Mouse (Mus musculus): ENCODE measurements at regions not wholly inside any gene's neighbourhood (a gene's known extent, or its start where the extent isn't known, plus 50 kb on each side); places are given as distances from the start of the nearest gene placed in this dataset.

DNA sequence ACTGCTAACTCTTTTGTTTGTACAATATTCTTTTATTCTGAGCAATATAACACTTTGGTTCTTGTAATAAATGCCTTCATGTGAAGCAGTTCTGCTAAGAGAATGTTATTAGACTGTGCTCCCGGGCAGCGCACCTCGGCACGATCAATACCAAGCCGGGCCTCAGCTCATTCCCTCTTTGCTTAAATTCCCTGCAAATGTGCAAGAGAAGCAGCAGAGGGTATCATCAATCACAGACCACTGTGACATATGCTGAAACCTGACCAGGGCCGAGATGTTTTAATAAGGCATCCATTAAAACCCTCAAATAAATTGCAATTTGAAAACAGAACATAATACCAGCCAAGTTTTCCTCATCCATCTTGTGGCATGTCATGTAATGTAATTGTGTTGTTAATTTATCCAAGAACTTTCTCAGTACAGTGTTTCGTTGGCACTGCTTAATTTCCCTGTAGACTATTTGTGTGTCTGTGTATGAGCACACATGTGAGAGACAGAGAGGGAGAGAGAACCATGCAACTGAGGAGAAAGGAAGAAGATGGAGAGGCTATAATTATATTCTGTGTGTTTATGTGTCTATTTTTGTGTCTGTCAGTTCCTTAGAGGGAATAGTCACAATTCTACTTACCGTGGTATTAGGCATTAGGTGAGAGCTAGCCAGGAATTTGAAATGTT lies 412.9 kb upstream of the Dph6 start:
- ATAC-seq (replicated peaks in 1 of 2; ENCODE audit: insufficient read depth in 1 of 2, low FRiP score in 2 of 2, low TSS enrichment in 1 of 2, low read depth in 1 of 2, poor library complexity in 2 of 2, severe bottlenecking in 2 of 2): no peak

DNA sequence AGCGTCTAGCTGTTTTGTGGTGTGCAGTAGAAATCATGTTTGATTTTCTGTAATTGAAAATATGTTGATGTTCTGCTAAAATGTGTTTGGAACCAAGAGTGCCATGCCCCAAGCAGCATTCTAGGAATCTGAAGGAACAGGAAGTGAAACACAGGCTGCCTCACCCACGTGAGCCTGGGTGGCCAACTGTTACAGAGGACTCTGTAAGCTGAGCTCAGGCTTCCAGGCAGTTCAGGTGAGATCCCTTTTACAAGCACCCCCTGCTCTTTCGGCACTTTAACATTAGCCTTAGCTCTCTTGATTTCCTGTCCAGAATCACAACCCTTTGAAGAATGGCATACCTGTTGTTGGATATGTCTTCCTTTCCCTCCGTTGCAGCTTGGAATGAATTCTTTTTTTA lies 414.9 kb upstream of the Dph6 start:
- ATAC-seq (replicated peaks in 1 of 2; ENCODE audit: insufficient read depth in 1 of 2, low FRiP score in 2 of 2, low TSS enrichment in 1 of 2, low read depth in 1 of 2, poor library complexity in 2 of 2, severe bottlenecking in 2 of 2): no peak

DNA sequence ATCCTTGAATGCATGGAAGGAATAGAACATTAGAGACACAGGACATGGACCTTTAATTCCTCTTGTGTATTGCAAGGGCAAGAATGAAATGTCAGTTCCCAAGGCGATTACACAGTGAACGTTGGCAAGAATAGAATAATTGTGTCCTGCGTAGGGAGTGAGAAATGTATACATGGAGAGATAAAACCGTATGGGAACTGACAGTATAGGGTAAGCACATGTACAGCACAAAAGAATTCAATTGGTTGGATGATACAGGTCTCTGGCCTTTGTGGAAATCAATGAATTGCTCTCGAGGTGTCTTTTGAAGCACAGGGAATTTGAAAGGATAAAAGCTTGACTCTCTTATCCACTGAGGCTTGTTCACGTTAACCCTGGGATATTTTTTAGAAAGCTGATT lies 415.4 kb upstream of the Dph6 start:
- no peak for ATAC-seq (replicated peaks in 1 of 2; ENCODE audit: insufficient read depth in 1 of 2, low FRiP score in 2 of 2, low TSS enrichment in 1 of 2, low read depth in 1 of 2, poor library complexity in 2 of 2, severe bottlenecking in 2 of 2)

DNA sequence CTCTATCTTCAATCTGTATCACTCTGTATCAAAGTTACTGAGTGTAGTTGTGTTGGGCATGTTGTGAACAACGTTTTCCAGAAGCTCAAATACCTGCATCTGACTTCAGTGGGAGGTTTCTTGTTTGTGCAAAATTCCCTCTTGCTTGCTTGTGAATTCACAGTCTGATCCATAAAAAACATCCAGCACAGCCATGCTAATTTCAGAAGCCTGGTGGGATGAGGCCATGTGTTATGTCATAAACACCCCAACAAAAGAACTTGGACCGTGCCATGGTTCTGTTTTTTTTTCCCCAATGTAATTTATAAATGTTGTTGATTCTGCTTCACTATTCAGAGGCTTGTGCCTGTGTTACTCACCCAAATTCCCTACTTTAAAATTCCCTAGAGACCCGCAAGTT lies 415.9 kb upstream of the Dph6 start:
- ATAC-seq (replicated peaks in 1 of 2; ENCODE audit: insufficient read depth in 1 of 2, low FRiP score in 2 of 2, low TSS enrichment in 1 of 2, low read depth in 1 of 2, poor library complexity in 2 of 2, severe bottlenecking in 2 of 2): no peak

DNA sequence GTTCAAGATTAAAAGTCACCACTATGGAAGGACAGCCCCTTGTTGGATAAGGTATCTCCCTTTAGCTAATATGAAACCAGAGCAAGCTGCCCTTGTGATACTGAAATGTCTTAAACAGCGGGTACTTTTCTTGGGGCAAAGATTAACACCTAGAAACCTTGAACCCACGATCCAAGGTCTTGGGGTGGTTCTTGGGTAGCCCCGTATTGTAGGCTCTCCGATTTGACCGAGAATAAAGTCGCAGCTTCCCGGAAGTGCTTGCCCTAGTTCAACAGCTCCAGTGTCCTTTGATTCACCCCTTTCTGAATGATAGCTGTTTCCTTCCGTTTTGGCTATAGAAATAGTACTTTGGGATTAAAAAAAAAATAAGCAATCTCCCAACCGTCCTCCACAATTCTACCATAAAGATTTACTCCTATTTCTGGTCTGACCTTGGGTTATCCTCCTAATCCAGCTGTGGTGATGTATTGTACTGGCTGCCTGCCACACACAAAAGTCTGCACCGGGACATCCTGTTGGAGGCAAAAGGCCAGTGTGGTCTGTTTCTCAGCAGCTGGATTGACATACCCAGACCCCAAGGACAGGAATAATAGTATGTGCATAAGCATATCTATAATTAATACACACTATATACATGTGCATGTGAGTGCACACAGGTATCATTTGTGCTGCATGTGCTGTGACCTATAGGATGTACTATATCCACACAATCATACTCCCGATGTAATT lies 427.0 kb upstream of the Dph6 start:
- ATAC-seq (replicated peaks in 1 of 2; ENCODE audit: insufficient read depth in 1 of 2, low FRiP score in 2 of 2, low TSS enrichment in 1 of 2, low read depth in 1 of 2, poor library complexity in 2 of 2, severe bottlenecking in 2 of 2): no peak

DNA sequence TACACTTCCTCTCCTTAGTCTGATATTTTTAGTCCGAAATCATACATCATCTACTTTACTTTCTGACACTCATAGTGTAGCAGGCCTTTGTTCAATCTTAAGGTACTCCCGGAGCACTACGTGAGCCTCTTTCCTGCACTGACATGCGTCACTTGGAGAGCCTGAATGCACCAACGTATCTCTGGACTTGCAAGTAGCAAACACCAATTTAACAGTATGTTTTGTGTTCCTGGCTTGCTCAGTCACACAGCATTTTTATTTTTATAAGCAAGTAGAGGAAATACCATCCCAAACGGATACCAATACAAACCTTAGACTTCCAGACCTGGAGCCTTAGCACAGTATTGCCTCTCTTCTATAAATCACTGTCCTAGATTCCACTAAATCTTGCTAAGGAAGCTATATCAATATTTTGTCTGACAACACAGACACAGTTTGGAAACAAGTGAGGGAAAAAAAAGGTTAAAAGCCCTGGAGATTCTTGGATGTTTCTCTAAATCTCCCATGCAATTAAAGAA lies 427.6 kb upstream of the Dph6 start:
- ATAC-seq (replicated peaks in 1 of 2; ENCODE audit: insufficient read depth in 1 of 2, low FRiP score in 2 of 2, low TSS enrichment in 1 of 2, low read depth in 1 of 2, poor library complexity in 2 of 2, severe bottlenecking in 2 of 2): no peak

DNA sequence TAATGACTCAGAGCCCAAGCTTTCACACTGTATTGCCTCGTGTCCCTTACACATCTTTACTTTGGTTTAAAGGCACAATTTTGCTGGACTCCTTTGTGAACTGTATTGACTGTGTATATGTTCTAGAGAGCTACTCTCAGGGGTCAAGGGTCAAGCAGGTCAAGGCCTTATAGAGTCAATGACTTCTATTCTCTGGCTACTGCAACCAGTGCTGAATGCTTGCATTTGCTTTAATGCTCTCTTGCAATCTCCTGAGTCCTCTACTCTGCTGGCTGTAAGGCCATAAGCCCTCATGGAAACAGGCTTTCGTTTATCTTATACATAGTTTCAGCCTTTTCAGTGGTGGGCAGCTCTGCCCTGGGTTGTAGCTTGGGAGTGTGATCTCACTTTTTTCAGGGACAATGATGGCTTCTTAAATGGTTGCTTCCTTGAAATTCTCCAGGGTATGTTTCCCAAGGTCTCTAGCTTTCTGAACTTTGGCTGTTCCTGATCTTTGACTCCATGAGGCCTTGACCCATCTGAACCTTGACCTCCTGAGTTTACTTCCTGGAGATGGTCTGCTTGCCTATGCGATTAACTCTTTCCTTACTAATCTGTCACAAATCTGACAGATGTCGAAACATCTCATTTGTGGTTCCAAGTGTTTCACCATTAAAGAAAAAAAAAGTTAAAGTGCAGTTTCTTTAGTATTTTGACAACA lies 433.8 kb upstream of the Dph6 start:
- no peak for ATAC-seq (replicated peaks in 1 of 2; ENCODE audit: insufficient read depth in 1 of 2, low FRiP score in 2 of 2, low TSS enrichment in 1 of 2, low read depth in 1 of 2, poor library complexity in 2 of 2, severe bottlenecking in 2 of 2)

DNA sequence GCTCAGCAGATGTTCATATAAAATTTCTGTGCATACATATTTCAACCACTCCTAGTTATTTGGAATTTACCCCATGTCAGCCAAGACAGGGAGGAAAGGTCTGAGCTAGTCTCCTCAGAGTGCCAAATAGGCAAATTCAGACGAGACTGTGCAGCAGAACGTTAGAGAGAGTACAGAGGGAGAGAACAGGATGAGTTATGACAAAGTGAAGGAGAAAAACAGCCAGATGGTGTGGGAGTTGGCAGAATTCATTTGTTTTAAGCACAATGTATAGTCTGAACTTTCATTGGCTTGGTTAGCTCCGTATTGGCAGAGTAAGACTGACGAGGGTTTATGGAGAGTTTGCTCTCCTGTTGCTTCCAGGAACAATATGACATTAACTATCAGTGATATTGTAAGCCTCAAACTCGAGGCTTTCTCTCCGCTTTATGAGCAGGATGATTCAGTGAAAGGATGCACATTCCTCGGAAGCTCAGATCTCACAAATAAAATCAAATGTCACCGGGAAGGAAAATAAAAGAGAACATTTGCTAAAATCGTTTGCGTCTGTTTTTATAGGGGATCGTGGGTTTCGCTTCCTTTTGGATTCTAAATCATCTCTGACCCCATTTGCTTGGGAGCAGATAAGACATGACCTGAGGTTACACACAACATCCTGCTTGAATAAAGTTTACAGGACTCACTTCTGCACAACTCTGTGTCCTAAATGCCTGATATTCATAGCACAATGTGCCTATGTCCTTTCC lies 435.8 kb upstream of the Dph6 start:
- no peak for ATAC-seq (replicated peaks in 1 of 2; ENCODE audit: insufficient read depth in 1 of 2, low FRiP score in 2 of 2, low TSS enrichment in 1 of 2, low read depth in 1 of 2, poor library complexity in 2 of 2, severe bottlenecking in 2 of 2)

DNA sequence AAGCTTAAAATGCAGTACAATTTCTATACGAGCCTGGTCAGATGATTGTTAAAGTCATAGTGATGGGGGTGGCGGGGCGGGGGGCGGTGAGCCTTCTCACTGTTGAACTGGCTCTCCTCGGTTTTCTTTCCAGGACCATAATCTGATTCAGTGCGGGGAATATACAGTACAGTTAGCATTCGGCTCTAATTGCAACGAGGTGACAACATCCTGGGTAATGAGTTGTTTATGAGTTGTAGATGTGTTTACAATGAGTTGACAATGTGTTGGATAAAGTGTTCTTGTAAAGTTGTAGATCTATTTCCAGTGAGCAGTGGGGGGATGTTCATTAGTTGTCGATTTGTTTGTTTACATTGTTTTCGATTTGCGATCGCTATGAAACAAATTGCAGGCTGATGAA lies 440.6 kb upstream of the Dph6 start:
- no peak for ATAC-seq (replicated peaks in 1 of 2; ENCODE audit: insufficient read depth in 1 of 2, low FRiP score in 2 of 2, low TSS enrichment in 1 of 2, low read depth in 1 of 2, poor library complexity in 2 of 2, severe bottlenecking in 2 of 2)

DNA sequence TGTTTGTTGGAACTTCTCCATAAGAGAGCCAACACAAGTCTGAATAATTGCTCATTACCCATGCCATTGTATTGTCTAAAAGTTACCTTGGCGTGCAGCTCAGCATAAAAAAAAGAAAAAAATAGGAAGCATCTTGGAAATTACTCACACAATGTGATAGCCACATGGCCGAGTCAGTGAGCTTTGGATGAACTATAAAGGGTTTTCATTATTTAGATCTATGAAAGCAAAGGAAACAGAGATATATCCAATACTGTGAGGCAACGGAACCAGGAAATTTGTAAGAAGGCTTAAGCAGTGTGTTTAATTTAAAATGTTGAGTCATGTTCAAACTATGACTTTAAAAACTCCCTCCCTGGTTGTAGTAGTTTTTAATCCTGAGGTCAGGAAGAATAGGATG lies 446.7 kb upstream of the Dph6 start:
- no peak for ATAC-seq (replicated peaks in 1 of 2; ENCODE audit: insufficient read depth in 1 of 2, low FRiP score in 2 of 2, low TSS enrichment in 1 of 2, low read depth in 1 of 2, poor library complexity in 2 of 2, severe bottlenecking in 2 of 2)

DNA sequence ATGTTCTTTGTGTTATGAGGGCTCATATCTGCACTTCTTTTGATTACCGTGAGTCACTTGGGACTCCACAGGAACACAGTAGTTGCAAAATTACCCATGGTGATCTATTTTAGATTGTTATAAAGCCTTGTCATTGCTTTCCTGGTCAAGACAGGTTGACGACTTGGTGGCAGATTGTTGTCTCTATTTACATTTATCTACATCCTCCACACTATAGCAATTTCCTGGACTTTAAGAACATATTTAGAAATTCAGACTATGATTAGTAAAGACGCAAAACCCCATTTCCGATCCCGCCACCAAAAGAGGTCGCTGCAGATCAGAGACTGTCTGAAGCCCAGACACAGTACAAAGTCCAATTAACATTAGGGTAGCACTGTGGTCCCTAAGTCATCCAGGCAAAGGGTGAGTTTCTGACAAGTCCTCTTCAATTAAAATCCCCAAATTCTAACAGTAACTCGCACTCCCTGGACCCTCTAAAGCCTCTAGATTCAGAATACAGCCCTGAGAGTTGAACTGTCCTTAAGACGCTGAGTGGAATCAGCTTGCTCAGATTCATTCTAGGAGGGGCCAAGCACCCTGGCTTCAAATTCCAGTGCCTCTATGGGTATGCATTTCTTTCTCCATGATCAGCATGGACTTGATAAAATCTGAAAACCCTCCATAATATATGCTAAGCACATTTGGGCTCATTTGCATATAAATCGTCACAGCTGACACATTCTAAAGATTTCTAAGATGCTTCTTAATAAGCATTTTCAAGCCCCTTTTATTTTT lies 461.9 kb upstream of the BC052040 start:
- ATAC-seq (replicated peaks in 1 of 2; ENCODE audit: insufficient read depth in 1 of 2, low FRiP score in 2 of 2, low TSS enrichment in 1 of 2, low read depth in 1 of 2, poor library complexity in 2 of 2, severe bottlenecking in 2 of 2): no peak

DNA sequence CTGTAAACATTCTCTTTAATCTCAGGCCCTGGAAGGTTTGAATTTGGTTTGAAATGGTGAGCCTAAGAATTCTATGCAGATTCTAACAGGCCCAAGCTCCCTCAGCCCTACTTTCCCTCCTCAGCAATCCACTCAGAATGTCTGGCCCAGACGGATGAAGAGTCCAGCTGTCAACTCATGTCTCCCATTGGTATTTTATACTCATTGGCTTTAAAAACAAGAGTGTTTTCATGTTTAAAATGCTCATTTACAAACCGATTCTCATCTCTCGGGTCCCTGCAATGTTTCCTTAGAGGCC lies 461.4 kb upstream of the BC052040 start:
- ATAC-seq (replicated peaks in 1 of 2; ENCODE audit: insufficient read depth in 1 of 2, low FRiP score in 2 of 2, low TSS enrichment in 1 of 2, low read depth in 1 of 2, poor library complexity in 2 of 2, severe bottlenecking in 2 of 2): no peak

DNA sequence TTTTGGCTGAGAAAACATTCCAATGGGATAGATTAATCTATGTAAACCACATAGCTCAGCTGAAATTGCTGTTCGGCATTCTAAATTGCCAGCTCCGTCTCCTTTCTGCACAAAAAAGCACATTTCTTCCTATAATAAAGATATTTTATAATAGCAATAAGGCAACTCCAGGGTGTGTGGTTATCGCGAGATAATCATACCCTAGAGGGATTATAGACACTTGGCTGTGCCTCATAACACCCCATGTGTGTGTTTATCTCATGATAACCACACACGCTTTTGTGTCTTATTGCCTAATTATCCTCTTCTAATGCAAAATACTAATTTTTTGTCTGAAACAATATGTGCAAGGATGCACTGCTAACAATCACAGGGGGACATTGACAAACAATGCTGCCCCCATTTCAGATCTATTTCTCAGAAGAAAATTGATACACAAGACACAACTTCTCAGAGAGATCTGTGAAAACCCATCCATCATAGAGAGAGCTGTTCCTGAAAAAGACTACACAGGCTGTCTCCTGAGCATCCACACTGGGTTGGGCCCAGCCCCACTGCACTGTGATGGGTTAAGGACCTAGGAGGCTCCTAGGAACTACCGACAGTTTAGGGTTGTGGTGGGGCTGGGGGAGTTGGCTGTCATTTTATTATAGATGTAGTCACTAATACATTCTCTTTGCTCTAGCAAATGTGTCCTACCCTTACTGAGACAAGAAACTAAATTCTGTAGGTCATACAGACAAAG lies 454.7 kb upstream of the BC052040 start:
- no peak for ATAC-seq (replicated peaks in 1 of 2; ENCODE audit: insufficient read depth in 1 of 2, low FRiP score in 2 of 2, low TSS enrichment in 1 of 2, low read depth in 1 of 2, poor library complexity in 2 of 2, severe bottlenecking in 2 of 2)

DNA sequence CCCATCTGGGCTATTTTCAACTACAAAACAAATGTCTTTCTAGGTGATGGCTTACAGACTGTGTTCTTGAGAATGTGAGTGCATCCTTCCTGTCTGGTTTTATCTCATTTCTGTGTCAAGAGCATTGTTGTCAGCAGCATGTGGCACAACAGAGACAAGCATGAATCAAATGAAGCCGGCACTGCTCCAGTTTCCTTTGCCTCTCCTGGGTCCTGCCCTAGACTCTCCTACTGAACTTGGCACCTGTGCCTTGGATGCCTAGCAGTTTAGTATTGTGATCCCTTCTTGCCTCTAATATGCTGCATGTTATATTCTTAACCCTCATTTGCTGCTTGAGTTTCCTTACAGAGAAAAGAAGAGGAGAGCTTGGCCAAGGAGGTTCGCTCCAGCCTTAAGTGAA lies 449.8 kb upstream of the BC052040 start:
- ATAC-seq (replicated peaks in 1 of 2; ENCODE audit: insufficient read depth in 1 of 2, low FRiP score in 2 of 2, low TSS enrichment in 1 of 2, low read depth in 1 of 2, poor library complexity in 2 of 2, severe bottlenecking in 2 of 2): no peak

DNA sequence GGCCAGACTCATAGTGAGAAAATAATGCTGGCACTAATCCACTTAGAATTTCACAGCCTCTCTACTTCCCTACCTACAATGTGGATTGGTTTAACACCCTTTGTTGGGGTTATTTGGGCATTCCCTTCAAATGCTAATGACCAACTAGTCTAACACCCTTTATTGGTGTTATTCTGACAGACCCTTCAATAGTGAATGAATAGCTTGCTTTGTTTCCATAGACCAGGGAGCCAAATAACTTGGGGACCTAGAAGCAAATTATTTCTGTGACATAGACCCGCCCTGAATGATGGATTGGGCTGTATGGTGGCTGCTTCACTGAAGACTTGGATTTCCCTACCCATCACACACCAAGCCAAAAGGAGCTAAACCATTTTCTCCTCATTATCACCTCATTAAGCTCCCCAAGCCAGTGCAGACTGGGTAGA lies 449.3 kb upstream of the BC052040 start:
- ATAC-seq (replicated peaks in 1 of 2; ENCODE audit: insufficient read depth in 1 of 2, low FRiP score in 2 of 2, low TSS enrichment in 1 of 2, low read depth in 1 of 2, poor library complexity in 2 of 2, severe bottlenecking in 2 of 2): no peak

DNA sequence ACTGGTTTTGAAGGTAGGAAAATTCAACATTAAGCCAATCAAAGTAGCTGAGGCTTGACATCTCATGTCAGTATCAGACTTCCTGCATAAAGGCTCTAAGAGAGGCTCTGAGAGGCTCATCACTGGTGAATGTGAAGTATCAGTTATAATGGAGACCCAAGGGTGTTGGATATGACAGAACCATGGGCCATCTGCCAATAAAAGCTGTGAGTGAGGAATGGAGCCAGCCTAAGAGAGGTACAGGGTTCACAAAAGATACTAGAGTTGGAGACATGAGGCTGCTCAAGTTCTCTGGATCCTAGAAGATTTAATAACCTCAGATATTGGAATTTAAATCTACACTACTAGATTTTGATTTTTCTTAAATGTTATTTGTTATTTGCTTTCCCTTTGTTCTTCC lies 440.1 kb upstream of the BC052040 start:
- ATAC-seq (replicated peaks in 1 of 2; ENCODE audit: insufficient read depth in 1 of 2, low FRiP score in 2 of 2, low TSS enrichment in 1 of 2, low read depth in 1 of 2, poor library complexity in 2 of 2, severe bottlenecking in 2 of 2): no peak

DNA sequence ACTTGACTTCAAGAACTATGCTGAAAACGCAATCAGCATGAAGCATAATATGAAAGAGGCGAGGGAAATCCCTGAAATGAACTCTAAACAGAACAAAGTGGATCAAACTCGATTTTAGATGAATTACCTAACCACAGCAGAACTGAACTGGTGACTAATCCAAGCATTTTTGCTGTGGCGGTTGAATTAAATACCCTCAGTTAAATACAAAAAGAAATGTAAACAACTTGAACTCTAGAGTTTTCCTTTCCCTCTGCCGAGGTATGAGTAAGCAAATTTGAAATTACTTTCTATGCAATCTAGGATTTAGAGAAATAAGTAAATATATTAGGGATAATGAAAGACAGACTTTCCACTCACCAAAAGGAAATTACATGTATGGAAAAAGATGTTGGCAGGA lies 409.4 kb upstream of the BC052040 start:
- no peak for ATAC-seq (replicated peaks in 1 of 2; ENCODE audit: insufficient read depth in 1 of 2, low FRiP score in 2 of 2, low TSS enrichment in 1 of 2, low read depth in 1 of 2, poor library complexity in 2 of 2, severe bottlenecking in 2 of 2)
